Mouse (Mus musculus): Measurements from ENCODE around the gene Pbx3.

- TF ChIP-seq CTCF (IDR thresholded peaks at IDR 0.05; ENCODE audit: control insufficient read depth, insufficient read depth, low read length) (no peak), POLR2A (IDR thresholded peaks at IDR 0.05; ENCODE audit: borderline replicate concordance, control insufficient read depth, low read depth, low read length) (no peak)
Measured at GRCm38 (mm10) chr2:34150560-34150959, 222.4 kb downstream of the Pbx3 start.

All from bone marrow, adult 2 months (tissue).